Mouse (Mus musculus) yolk sac, embryonic 10.5 days (tissue): ENCODE measurements around the gene Cyp2c37.
"Not testable (repeated sequence)": the region's sequence is repeated elsewhere in the genome, so short reads cannot be mapped to it uniquely, and the experiment has no call there.

Experiments used
- DNase-seq: peaks from one replicate; pipeline ENCODE4 v3.0.0-alpha.2; 2017; ENCODE audit warnings: low spot score

The Cyp2c37 gene

DNA sequence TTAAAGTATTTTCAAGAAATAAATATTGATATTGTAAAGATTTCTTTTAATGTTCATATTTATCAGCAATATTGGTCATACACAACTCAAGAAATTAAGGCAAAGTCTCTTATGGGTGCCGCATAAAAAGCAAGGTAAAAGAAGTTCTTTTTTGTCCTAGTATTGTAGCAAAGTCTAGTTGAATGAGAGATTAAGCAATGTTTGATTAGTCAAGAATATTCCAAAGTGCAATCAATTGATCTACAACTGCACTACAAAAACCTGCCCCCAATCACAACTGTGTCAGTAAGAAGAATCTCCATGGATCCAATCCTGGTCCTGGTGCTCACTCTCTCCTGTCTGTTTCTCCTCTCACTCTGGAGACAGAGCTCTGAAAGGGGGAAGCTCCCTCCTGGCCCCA, at the start of gene Cyp2c37:
Cyp2c37 (plus strand) TSS at position 285 of the 400 bp plus-strand sequence.
- DNase-seq: not testable (repeated sequence)

DNA sequence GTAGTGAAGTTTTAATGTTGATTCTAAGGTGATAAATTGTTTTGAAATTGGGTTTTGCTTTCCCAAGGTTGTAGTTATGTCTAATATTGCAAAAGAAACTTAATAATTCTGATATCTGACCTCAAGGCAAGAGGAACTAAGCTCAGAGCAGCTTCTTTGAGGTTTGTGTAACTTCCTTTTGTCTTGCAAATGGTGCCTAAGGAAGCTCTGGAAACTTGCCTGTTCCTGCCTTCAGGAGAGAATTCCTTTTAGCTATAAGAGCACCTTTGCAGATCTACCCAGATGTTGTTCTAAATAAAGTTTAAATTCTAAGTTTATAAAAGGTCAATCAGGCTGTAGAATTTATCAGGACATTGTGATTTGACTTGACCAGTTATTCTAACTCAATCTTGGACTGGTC, 31.4 kb upstream of the Cyp2c37 start:
- not testable (repeated sequence) for DNase-seq

DNA sequence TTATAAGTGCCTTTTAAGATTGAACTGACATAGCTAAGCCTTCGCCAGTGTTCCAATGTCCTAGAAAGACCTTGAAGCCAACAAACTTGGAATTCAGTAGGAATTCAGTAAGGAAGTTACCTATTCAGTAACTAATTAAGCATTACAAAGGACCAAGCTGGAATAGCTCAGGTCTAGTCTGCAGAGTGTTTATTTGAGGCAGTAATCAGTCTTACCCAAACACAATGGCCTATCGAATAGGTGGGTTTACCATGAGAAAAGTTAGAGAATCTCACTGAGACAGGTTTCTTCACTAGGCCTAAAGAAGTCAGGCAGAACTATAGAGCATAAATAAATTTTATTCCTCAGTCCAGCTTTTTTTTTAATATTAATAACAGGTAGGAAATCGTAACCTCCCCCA, 21.1 kb upstream of the Cyp2c37 start:
- not testable (repeated sequence) for DNase-seq

DNA sequence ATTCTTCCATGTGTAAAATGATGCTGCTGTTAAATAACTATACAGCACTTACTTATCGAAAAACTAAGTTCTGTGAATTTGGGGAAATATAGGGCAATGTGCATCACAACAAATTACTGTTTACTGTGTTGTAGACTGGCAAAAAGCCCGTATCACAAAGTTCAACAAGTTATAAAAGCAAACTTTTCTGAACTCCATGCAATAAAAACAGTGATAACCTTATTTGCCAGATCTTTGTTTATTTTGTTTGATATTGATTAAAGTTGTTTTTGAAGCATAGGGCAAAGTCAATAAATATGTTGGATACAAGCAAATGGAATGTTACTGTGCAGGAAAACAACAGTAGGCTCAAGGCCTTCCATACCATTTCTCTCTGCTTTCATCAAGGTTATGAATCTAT, 2.8 kb upstream of the Cyp2c37 start:
- no peak for DNase-seq
